Mouse (Mus musculus): Measurements from ENCODE around the gene Cfd. TPM values are rescaled to one million over a fixed set of nuclear protein-coding genes. Genes with fewer than 3 reads are reported as not detected.

Cfd gene
- polyA plus RNA-seq, 1 experiment from 2014 or later = not detected

- Histone ChIP-seq H3K4me1 (ENCODE audit: control insufficient read depth, insufficient read depth, low read length) (no peaks in the 10 kb centered on the region), H3K36me3 (ENCODE audit: control insufficient read depth, insufficient read depth, low read length) (peaks cover 53% of the 10 kb centered on the region), H3K9ac (ENCODE audit: low read depth, low read length) (peak within 1 kb of the TSS; percentile 89), H3K4me2 (replicated peaks; ENCODE audit: low read depth, low read length) (peak within 1 kb of the TSS; percentile 36), H3K9me3 (ENCODE audit: control insufficient read depth, low read length) (no peaks in the 10 kb centered on the region), H3K4me3 (ENCODE audit: low read length) (peak within 1 kb of the TSS; percentile 75), H3K27me3 (ENCODE audit: control insufficient read depth, insufficient read depth, low read length) (no peaks in the 10 kb centered on the region), H3K27ac (ENCODE audit: low read depth, low read length) (peak within 1 kb of the TSS; percentile 97)
- peak; percentile 96 for ATAC-seq (ENCODE audit: low FRiP score, low TSS enrichment)
- 1% methylated on average over 52 of the region's 52 CpGs for WGBS
Measured at GRCm38 (mm10) chr10:79908167-79909091, 17.8 kb downstream of the Cfd start, which contains the start of gene Med16. Gene Med16 (minus strand): TSS chr10:79908923.

DNA sequence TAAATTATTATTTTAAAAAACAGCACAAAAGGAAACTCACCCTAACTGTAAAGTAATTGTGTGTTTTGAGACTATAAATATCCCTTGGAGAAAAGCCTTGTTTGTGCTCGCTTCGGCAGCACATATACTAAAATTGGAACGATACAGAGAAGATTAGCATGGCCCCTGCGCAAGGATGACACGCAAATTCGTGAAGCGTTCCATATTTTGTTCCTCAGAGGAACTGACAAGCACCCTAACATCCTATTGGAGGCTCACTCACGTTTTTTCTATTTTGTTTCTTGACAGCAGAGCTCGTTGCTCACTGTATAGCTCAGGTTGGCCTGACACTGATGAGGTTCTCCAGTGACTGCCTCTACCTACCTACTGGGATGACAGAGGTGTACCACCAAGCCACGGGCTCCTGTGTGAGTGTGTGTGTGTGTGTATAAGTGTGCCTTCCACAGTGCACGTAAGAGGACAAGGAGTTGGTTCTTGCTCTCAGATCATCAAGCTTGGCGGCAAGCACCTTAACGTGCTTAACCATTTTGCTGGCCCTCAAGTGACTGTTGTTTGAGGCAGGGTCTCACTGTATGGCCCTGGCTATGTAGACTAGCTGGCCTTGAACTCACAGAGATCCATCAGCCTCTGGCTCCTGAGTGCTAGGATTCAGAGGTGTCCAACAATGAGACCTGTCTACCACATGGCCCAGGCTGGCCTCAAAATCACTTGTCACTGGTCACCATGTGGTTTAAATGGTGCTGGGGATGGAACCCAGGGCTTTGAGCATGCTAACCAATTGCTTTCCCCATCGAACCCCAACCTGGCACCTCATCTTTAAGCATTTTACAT is 18.7 kb downstream of the Cfd start:
- H3K4me1 ChIP-seq (ENCODE audit: control insufficient read depth, insufficient read depth, low read length) = 0 out of 2 replicates have a peak, but pooled peaks cover 3% of the 10 kb centered on the region
- peak overlapping the region; percentile 75 for H3K4me3 ChIP-seq (ENCODE audit: low read length)
- H3K27me3 ChIP-seq (ENCODE audit: control insufficient read depth, insufficient read depth, low read length) = no peaks in the 10 kb centered on the region
- H3K4me2 ChIP-seq (replicated peaks; ENCODE audit: low read depth, low read length) = peak overlapping the region; percentile 31
- no peaks in the 10 kb centered on the region for H3K9me3 ChIP-seq (ENCODE audit: control insufficient read depth, low read length)
- peak; percentile 46; the same call in 1 of the 2 replicates for ATAC-seq (ENCODE audit: low FRiP score, low TSS enrichment)
- 23% methylated on average over 14 of the region's 14 CpGs for WGBS
- H3K27ac ChIP-seq (ENCODE audit: low read depth, low read length) = peak overlapping the region; percentile 6; the same call in 1 of the 2 replicates
- peaks cover 47% of the 10 kb centered on the region for H3K36me3 ChIP-seq (ENCODE audit: control insufficient read depth, insufficient read depth, low read length)
- H3K9ac ChIP-seq (ENCODE audit: low read depth, low read length) = no peak overlapping the region; the same call in 1 of the 2 replicates

GRCm38 (mm10) chr10:79910556-79910955 is 19.9 kb downstream of the Cfd start, which contains the start of gene Gm26602:
Gene Gm26602 (plus strand): TSS chr10:79910856.
- H3K9me3 ChIP-seq (ENCODE audit: control insufficient read depth, low read length) = no peaks in the 10 kb centered on the region
- no peak within 1 kb of the TSS for H3K4me2 ChIP-seq (replicated peaks; ENCODE audit: low read depth, low read length)
- 92% methylated on average over 4 of the region's 4 CpGs for WGBS
- peaks cover 36% of the 10 kb centered on the region for H3K36me3 ChIP-seq (ENCODE audit: control insufficient read depth, insufficient read depth, low read length)
- H3K27me3 ChIP-seq (ENCODE audit: control insufficient read depth, insufficient read depth, low read length) = no peaks in the 10 kb centered on the region
- ATAC-seq (ENCODE audit: low FRiP score, low TSS enrichment) = no peak
- no peak within 1 kb of the TSS for H3K4me3 ChIP-seq (ENCODE audit: low read length)
- peak within 1 kb of the TSS; percentile 6; the same call in 1 of the 2 replicates for H3K27ac ChIP-seq (ENCODE audit: low read depth, low read length)
- H3K4me1 ChIP-seq (ENCODE audit: control insufficient read depth, insufficient read depth, low read length) = 0 out of 2 replicates have a peak, but pooled peaks cover 5% of the 10 kb centered on the region
- no peak within 1 kb of the TSS for H3K9ac ChIP-seq (ENCODE audit: low read depth, low read length)

DNA sequence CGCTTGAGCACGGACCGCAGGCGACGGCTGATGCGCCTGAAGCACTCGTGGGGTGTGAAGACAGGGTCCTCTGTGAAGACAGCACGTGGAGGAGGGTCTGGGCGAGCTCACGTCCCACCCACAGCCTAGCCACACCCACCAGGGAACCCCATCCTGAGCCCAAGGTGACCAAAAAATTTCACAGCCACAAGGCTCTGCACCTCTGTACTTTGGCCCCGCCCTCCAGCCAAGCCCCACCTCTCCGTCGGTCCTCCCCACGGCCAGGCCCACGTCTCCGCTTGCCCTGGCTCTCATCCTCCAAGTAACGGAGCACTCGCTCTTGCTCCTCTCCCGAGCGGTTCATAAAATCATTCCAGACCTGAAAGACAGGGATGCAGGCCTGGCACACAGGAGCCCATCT is 21.8 kb downstream of the Cfd start:
- WGBS = 69% methylated on average over 20 of the region's 20 CpGs
- no peak for ATAC-seq (ENCODE audit: low FRiP score, low TSS enrichment)
- no peak overlapping the region for H3K4me2 ChIP-seq (replicated peaks; ENCODE audit: low read depth, low read length)
- no peaks in the 10 kb centered on the region for H3K9me3 ChIP-seq (ENCODE audit: control insufficient read depth, low read length)
- no peaks in the 10 kb centered on the region; the same call in 1 of the 2 replicates for H3K27me3 ChIP-seq (ENCODE audit: control insufficient read depth, insufficient read depth, low read length)
- no peak overlapping the region for H3K9ac ChIP-seq (ENCODE audit: low read depth, low read length)
- peaks cover 24% of the 10 kb centered on the region for H3K36me3 ChIP-seq (ENCODE audit: control insufficient read depth, insufficient read depth, low read length)
- H3K4me1 ChIP-seq (ENCODE audit: control insufficient read depth, insufficient read depth, low read length) = peaks cover 5% of the 10 kb centered on the region; the same call in 1 of the 2 replicates
- no peak overlapping the region for H3K27ac ChIP-seq (ENCODE audit: low read depth, low read length)
- no peak overlapping the region for H3K4me3 ChIP-seq (ENCODE audit: low read length)

DNA sequence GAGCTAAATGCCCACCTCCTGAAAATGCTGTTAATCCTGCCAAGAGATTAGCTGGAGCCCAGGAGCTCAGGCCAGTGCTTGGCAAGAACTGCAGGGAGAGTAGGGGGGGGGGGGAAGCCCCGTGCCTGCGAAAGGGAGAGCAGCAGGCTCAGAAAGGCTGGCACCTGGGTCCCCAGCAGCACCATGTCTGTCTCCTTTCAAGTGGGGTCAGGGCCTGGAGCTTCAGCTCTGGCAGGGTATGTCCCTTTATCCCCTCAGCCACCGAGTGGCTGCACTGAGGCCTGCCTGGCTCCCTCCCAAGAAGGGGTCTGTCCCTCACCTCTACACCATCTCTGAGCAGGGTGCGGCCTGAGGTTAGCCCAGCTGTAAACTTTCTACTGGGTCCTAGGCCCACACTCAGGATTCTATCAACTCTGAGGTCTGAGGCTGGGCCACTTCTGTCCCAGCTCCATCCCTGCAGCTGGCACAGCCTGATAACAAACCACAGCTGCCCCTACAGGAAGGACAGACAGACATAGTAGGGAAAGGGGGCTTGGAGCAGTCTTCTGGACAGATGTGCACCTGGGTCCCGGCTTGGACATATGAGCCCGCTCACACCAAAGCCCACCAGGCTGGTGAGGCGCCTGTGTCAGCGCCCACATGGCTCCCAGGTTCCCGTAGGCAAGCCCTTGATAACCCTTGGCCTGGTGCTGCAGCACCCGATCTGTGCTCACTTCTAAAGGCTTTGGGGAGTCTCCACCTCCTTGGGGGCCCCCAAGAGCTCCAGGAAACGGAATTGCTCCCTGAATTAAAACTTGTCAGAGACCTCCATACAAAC is 23.7 kb downstream of the Cfd start:
- Histone ChIP-seq H3K9me3 (ENCODE audit: control insufficient read depth, low read length) (no peaks in the 10 kb centered on the region), H3K4me3 (ENCODE audit: low read length) (no peak overlapping the region), H3K9ac (ENCODE audit: low read depth, low read length) (no peak overlapping the region), H3K27me3 (ENCODE audit: control insufficient read depth, insufficient read depth, low read length) (peaks cover 19% of the 10 kb centered on the region), H3K36me3 (ENCODE audit: control insufficient read depth, insufficient read depth, low read length) (peaks cover 24% of the 10 kb centered on the region), H3K27ac (ENCODE audit: low read depth, low read length) (no peak overlapping the region), H3K4me2 (replicated peaks; ENCODE audit: low read depth, low read length) (no peak overlapping the region; the same call in 1 of the 2 replicates), H3K4me1 (ENCODE audit: control insufficient read depth, insufficient read depth, low read length) (peaks cover 5% of the 10 kb centered on the region; the same call in 1 of the 2 replicates)
- ATAC-seq (ENCODE audit: low FRiP score, low TSS enrichment) = no peak
- WGBS = 77% methylated on average over 11 of the region's 11 CpGs

DNA sequence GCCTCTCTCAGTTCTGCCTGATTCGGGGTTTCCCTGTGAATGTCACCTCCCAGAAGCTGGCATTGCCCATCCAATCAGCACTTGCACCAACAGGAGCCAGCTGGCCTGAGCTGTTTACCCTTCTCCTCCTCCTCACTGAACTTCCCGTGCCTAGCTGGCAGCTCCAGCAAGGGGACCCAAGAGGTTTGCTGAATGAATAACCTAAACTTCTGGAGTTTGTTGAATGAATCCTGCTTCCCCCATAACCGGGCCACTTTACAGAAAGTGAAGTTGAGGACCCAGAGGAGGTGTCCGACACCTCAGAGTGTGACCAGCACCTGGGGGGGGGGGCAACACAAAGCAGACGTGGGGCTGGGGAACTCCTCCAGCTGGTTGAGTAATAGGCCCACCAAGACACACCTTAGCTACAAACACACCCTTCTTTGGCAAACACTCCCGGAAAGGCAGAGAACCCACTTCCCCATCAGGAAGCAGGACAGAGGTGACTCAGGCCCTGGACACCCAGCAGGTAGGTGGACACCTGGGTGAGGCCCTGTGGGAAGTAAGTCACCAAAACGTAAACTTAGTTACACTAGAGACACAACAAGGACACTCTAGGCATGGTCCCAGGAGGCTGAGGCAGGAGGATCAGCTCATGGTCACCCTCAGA is 24.4 kb downstream of the Cfd start:
- ATAC-seq (ENCODE audit: low FRiP score, low TSS enrichment) = no peak
- Histone ChIP-seq H3K9ac (ENCODE audit: low read depth, low read length) (no peak overlapping the region), H3K4me1 (ENCODE audit: control insufficient read depth, insufficient read depth, low read length) (peaks cover 10% of the 10 kb centered on the region; the same call in 1 of the 2 replicates), H3K36me3 (ENCODE audit: control insufficient read depth, insufficient read depth, low read length) (peaks cover 24% of the 10 kb centered on the region), H3K9me3 (ENCODE audit: control insufficient read depth, low read length) (no peaks in the 10 kb centered on the region), H3K27ac (ENCODE audit: low read depth, low read length) (no peak overlapping the region), H3K27me3 (ENCODE audit: control insufficient read depth, insufficient read depth, low read length) (peaks cover 26% of the 10 kb centered on the region), H3K4me2 (replicated peaks; ENCODE audit: low read depth, low read length) (no peak overlapping the region; the same call in 1 of the 2 replicates), H3K4me3 (ENCODE audit: low read length) (no peak overlapping the region)
- WGBS = 70% methylated on average over 7 of the region's 7 CpGs

- no peak for ATAC-seq (ENCODE audit: low FRiP score, low TSS enrichment)
- peaks cover 17% of the 10 kb centered on the region for H3K36me3 ChIP-seq (ENCODE audit: control insufficient read depth, insufficient read depth, low read length)
- no peak overlapping the region for H3K27ac ChIP-seq (ENCODE audit: low read depth, low read length)
- peak overlapping the region; percentile 85 for H3K9ac ChIP-seq (ENCODE audit: low read depth, low read length)
- peak overlapping the region; percentile 62 for H3K4me2 ChIP-seq (replicated peaks; ENCODE audit: low read depth, low read length)
- peaks cover 36% of the 10 kb centered on the region for H3K27me3 ChIP-seq (ENCODE audit: control insufficient read depth, insufficient read depth, low read length)
- peak overlapping the region; percentile 53 for H3K4me3 ChIP-seq (ENCODE audit: low read length)
- peaks cover 19% of the 10 kb centered on the region for H3K4me1 ChIP-seq (ENCODE audit: control insufficient read depth, insufficient read depth, low read length)
- no peaks in the 10 kb centered on the region for H3K9me3 ChIP-seq (ENCODE audit: control insufficient read depth, low read length)
- 5% methylated on average over 8 of the region's 8 CpGs for WGBS
Measured at GRCm38 (mm10) chr10:79916081-79916480, 25.4 kb downstream of the Cfd start.
